Mouse (Mus musculus): ENCODE results near the gene Krtap6-2. TPM values are rescaled to one million over a fixed set of nuclear protein-coding genes. Genes with fewer than 3 reads are reported as not detected.

Gene Krtap6-2
- total RNA-seq (2021): not detected
- long read RNA-seq, experiment 1: 0 reads
- long read RNA-seq, experiment 2: 0 reads

DNA sequence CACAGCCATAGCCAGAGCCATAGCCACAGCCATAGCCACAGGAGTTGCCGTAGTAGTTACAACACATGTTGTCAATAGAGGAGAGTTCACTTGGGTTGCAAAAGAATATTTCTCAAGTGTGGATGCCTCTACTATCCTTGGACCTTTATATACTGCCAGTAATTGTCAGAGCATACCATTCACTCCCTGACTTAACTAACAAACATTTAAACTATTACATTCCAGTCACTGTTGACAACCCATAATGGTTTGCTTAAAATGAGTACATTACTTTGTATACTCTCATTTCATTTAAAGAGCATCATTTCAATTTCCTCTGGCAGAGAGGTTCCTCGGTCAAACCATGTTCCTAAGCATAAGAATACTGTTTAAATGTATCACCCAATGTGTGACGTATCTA is at the start of gene Krtap6-2:
TSS of gene Krtap6-2 (minus strand) at position 101 of the 400 bp plus-strand sequence.
- DNase-seq: no peak

GRCm38 (mm10) chr16:89461189-89461588 is 41.3 kb upstream of the Krtap6-2 start:
- no peak for DNase-seq

- DNase-seq: no peak
Observed at GRCm38 (mm10) chr16:89429586-89429985, 9.7 kb upstream of the Krtap6-2 start.

DNA sequence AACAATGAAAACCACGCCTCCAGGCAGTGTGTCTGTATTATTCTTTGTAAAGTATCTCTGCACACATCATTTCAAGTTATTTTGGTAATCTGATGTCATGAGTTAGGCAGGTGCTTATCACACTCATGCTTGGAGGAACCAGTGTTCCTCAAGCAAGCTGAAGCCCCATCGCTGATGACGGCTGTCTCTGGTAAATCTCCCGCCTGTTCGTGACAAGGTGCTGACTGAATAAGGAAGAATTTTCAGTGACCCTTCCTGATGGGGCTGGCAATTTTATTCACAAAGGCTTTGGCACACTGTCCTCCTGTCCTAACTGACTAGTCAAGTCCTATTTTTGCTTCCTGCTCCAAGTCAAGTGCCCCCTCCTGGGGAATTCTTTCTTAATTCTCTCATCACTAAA is 5.4 kb upstream of the Krtap6-2 start:
- no peak for DNase-seq

DNA sequence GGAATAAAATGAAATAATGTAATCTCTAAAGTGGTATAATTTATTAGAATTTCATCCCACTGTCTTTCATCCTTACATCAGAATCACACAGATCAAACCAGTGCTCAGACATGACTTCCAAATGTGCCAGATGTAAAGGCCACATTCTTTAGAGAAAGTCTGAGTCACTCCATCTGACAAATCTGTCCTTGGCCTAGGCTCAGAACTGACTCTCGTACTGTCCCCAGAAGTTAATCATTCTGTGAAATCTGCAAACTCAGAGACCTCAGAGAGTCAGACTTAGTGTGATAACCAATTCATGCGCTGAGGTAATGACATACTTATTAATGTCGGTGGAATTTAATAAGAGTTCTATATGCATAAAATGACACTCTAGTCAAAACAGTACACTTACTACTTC is 3.6 kb downstream of the Krtap6-2 start:
- peak; percentile 23 to 59 for DNase-seq

DNA sequence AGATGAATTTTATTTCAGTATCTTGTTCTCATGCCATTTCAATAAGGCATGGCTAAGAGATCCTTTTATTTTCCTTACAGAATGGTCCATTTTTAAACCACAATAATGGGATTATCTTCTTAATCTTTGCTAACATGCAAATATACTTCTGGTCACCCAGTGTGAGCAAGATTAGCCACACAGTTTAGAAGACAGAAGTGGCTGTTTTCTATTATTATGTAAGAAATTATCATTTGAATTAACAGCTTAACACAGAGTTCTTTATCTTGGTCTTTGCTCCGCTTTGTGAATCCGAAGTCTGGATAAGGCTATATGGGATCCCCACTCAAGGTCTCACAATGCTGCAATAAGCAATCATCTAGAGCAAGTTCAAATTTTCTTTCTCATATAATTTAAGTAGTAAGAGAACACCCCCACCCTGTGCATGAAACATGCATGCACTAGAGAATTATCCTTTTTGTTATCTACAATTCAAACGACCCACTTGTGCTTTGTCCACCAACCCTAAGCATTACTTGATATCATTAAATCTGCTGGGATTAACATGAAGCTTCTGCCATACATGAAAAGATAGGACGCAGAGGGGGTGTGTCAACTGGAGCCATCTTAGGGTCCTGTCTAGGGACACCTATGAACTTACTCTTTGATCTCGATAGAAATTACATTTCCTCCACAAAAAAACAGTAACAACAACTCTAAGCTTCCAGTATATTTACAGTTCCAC is 9.4 kb downstream of the Krtap6-2 start:
- DNase-seq: no peak

- no peak for DNase-seq
Observed at GRCm38 (mm10) chr16:89403768-89404167, 16.1 kb downstream of the Krtap6-2 start, which contains the start of gene Krtap21-1. Krtap21-1 (minus strand) TSS chr16:89403868.

- DNase-seq: no peak
Observed at GRCm38 (mm10) chr16:89372734-89373461, 47.0 kb downstream of the Krtap6-2 start.

Other genes with a start within 250 kb of the Krtap6-2 start
- not detected for gene 1110057P08Rik, start 245.4 kb downstream of the Krtap6-2 start, total RNA-seq (2021)
- gene Krtap20-2, start 214.2 kb downstream of the Krtap6-2 start, total RNA-seq (2021): not detected
- not detected for gene Krtap21-1, start 16.2 kb downstream of the Krtap6-2 start, total RNA-seq (2021)
- not detected for gene Krtap8-1, start 67.8 kb upstream of the Krtap6-2 start, total RNA-seq (2021)
- gene Krtap7-1, start 88.2 kb upstream of the Krtap6-2 start, total RNA-seq (2021): not detected
- not detected for gene Krtap11-1, start 151.1 kb upstream of the Krtap6-2 start, total RNA-seq (2021)

Measured in adrenal gland, postnatal 36 days (tissue).